Mouse (Mus musculus) neural tube, embryonic 11.5 days (tissue): ENCODE measurements around the gene Pid1. TPM values are rescaled to one million over a fixed set of nuclear protein-coding genes. Genes with fewer than 3 reads are reported as not detected.
"Not testable (repeated sequence)": the region's sequence is repeated elsewhere in the genome, so short reads cannot be mapped to it uniquely, and the experiment has no call there.

ENCODE experiments used
- ATAC-seq: fragments of 200-750 bp; cut with Nextera tagmentation; 2 replicates; pipeline ENCODE4 v1.8.0; 2017; ENCODE audit warnings: moderate number of reproducible peaks, mild to moderate bottlenecking, moderate TSS enrichment, moderate library complexity; ENCODE audit not compliant: insufficient read depth, low FRiP score, low TSS enrichment
- DNase-seq: peaks from one replicate; pipeline ENCODE4 v3.0.0-alpha.2; 2015; ENCODE audit warnings: low spot score
- H3K27ac ChIP-seq: fragments of 300-500 bp; sonication (generic); 2 replicates; pipeline ENCODE4 v1.5.1; 2014; ENCODE audit warnings: low read depth, mild to moderate bottlenecking, low read length
- H3K27me3 ChIP-seq: fragments of 300-500 bp; sonication (generic); 2 replicates; pipeline ENCODE4 v1.6.1; 2014; ENCODE audit warnings: mild to moderate bottlenecking, low read length, mixed read lengths; ENCODE audit not compliant: control insufficient read depth, insufficient read depth
- H3K36me3 ChIP-seq: fragments of 300-500 bp; sonication (generic); 2 replicates; pipeline ENCODE4 v1.6.1; 2014; ENCODE audit warnings: mild to moderate bottlenecking, low read length, moderate library complexity, mixed read lengths; ENCODE audit not compliant: control insufficient read depth, insufficient read depth
- H3K4me1 ChIP-seq: fragments of 300-500 bp; sonication (generic); 2 replicates; pipeline ENCODE4 v1.6.1; 2014; ENCODE audit warnings: low read length, mixed read lengths; ENCODE audit not compliant: control insufficient read depth, insufficient read depth
- H3K4me2 ChIP-seq: fragments of 300-500 bp; sonication (generic); 2 replicates; pipeline ENCODE4 v1.6.1; 2014; ENCODE audit warnings: low read depth, mild to moderate bottlenecking, moderate library complexity
- H3K4me3 ChIP-seq: fragments of 300-500 bp; sonication (generic); 2 replicates; pipeline ENCODE4 v1.5.1; 2014; ENCODE audit warnings: low read depth, low read length
- H3K9ac ChIP-seq: fragments of 300-500 bp; sonication (generic); 2 replicates; pipeline ENCODE4 v1.6.1; 2014; ENCODE audit warnings: mild to moderate bottlenecking, low read length
- H3K9me3 ChIP-seq: fragments of 300-500 bp; sonication (generic); 2 replicates; pipeline ENCODE4 v1.6.1; 2016; ENCODE audit warnings: low read length; ENCODE audit not compliant: control insufficient read depth
- WGBS: fragments of 180-500 bp; shearing (Covaris S2); extraction: QIAGEN DNeasy Blood & Tissue Kit; methylation state at CpG from one replicate; pipeline ENCODE4 v1.1.7; 2014; 5-methylcytosine and 5-hydroxymethylcytosine counted together
- polyA plus RNA-seq: library from polyadenylated mRNA; unstranded; fragments of >200 nt; fragmentation: Nextera tagmentation; extraction: Ambion mirVana; gene quantifications from 2 replicates; pipeline ENCODE4 v1.2.1, GENCODE M21; 2014

Gene Pid1
- polyA plus RNA-seq, 1 experiment from 2014 or later: 58.4 TPM

- Histone ChIP-seq H3K4me3 (no peak overlapping the region), H3K9ac (no peak overlapping the region), H3K27me3 (no peaks in the 10 kb centered on the region), H3K27ac (no peak overlapping the region), H3K4me2 (no peak overlapping the region), H3K9me3 (no peaks in the 10 kb centered on the region), H3K4me1 (no peaks in the 10 kb centered on the region), H3K36me3 (no peaks in the 10 kb centered on the region)
- WGBS: 92% methylated on average over 2 of the region's 2 CpGs
- DNase-seq (no peak), ATAC-seq (no peak)
Observed at GRCm38 (mm10) chr1:84240203-84240602, 123.8 kb downstream of the Pid1 start.

- Histone ChIP-seq H3K27me3 (no peaks in the 10 kb centered on the region), H3K9me3 (no peaks in the 10 kb centered on the region), H3K4me3 (no peak overlapping the region), H3K27ac (no peak overlapping the region), H3K9ac (no peak overlapping the region), H3K4me1 (no peaks in the 10 kb centered on the region), H3K36me3 (no peaks in the 10 kb centered on the region), H3K4me2 (no peak overlapping the region)
- ATAC-seq (no peak), DNase-seq (no peak)
- WGBS: 85% methylated on average over 2 of the region's 2 CpGs
Observed at GRCm38 (mm10) chr1:84230431-84230830, 133.5 kb downstream of the Pid1 start.

GRCm38 (mm10) chr1:84225626-84226025 lies 138.4 kb downstream of the Pid1 start:
- no peaks in the 10 kb centered on the region for H3K27me3 ChIP-seq
- H3K36me3 ChIP-seq: no peaks in the 10 kb centered on the region
- no peak for DNase-seq
- no peaks in the 10 kb centered on the region for H3K9me3 ChIP-seq
- ATAC-seq: no peak
- no peak overlapping the region for H3K4me3 ChIP-seq
- WGBS: 93% methylated on average over 7 of the region's 7 CpGs
- no peak overlapping the region for H3K9ac ChIP-seq
- no peak overlapping the region for H3K4me2 ChIP-seq
- no peaks in the 10 kb centered on the region for H3K4me1 ChIP-seq
- H3K27ac ChIP-seq: no peak overlapping the region

DNA sequence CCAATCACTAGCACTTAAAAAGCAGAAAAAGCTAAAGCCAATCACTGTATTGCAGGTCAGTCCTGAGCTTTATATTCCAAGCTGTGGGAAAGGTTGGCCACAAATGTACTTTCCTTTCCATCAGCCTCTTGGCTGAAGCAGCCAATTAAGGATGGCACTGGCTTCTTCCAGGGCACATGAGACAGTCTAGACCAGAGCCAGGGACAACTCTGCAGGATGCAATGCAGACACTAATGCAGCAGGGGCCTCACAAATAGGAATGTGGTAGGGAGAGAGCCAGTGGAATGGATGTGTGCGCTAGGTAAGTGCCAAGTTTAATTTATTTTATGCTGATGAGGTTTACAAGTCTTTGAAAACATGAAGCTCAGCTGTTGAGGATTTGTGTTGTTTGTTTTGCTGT lies 141.9 kb downstream of the Pid1 start:
- Histone ChIP-seq H3K4me1 (no peaks in the 10 kb centered on the region), H3K36me3 (no peaks in the 10 kb centered on the region), H3K9ac (no peak overlapping the region), H3K9me3 (no peaks in the 10 kb centered on the region), H3K4me3 (no peak overlapping the region), H3K4me2 (no peak overlapping the region), H3K27me3 (no peaks in the 10 kb centered on the region), H3K27ac (no peak overlapping the region)
- ATAC-seq (no peak), DNase-seq (no peak)
- 88% methylated on average over 1 of the region's 1 CpGs for WGBS

DNA sequence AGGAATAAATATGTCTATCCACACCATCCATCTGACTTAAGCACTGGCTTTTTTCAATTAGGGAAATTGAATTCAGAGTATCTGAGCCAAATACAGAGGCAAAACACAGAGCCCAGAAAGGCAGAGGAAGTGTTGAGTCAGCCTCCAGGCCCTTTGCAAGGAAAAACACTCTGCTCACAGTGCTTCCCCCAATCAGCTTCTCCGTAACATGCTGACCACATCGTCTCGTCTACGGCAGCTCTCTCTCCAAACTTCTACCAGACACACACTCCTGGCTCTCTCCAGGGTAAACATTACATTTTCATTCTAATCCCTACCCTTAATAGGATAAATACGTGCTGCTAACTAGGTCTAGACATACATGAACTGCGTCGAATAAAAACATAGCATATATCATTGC lies 145.4 kb downstream of the Pid1 start:
- ATAC-seq: no peak

GRCm38 (mm10) chr1:84217777-84218176 lies 146.2 kb downstream of the Pid1 start:
- no peaks in the 10 kb centered on the region for H3K9me3 ChIP-seq
- no peaks in the 10 kb centered on the region for H3K27me3 ChIP-seq
- H3K4me2 ChIP-seq: no peak overlapping the region
- H3K4me1 ChIP-seq: no peaks in the 10 kb centered on the region
- ATAC-seq (no peak), DNase-seq (no peak)
- WGBS: 19% methylated on average over 2 of the region's 2 CpGs
- no peaks in the 10 kb centered on the region for H3K36me3 ChIP-seq
- H3K27ac ChIP-seq: no peak overlapping the region
- H3K9ac ChIP-seq: no peak overlapping the region
- no peak overlapping the region for H3K4me3 ChIP-seq

More for the DNA sequence above, 145.4 kb downstream of the Pid1 start:
- Histone ChIP-seq H3K36me3 (no peaks in the 10 kb centered on the region), H3K27me3 (no peaks in the 10 kb centered on the region), H3K9me3 (no peaks in the 10 kb centered on the region), H3K4me3 (no peak overlapping the region), H3K4me1 (no peaks in the 10 kb centered on the region), H3K4me2 (no peak overlapping the region), H3K27ac (no peak overlapping the region), H3K9ac (no peak overlapping the region)
- DNase-seq: no peak
- 68% methylated on average over 7 of the region's 7 CpGs for WGBS

DNA sequence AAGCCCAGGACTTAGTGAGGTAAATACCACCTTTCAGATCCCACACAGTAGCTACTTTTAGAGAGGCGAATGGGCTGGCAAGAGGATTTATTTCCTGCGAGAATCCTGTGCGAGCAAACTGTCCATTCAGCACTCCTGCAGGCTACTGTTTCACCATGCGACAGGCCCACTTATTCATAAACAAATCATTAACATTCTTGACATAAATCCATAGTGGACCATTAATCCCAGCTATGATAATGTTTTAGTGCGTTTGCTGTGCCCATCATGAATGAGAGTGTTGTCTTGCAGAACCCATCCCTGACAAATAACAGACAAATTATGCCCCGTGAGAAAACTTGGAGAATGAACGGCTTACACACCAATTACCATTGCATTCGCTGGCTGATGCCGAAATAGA lies 152.5 kb downstream of the Pid1 start:
- Histone ChIP-seq H3K4me3 (no peak overlapping the region), H3K9ac (no peak overlapping the region), H3K9me3 (no peaks in the 10 kb centered on the region), H3K27ac (no peak overlapping the region), H3K4me2 (no peak overlapping the region), H3K4me1 (no peaks in the 10 kb centered on the region), H3K36me3 (no peaks in the 10 kb centered on the region), H3K27me3 (no peaks in the 10 kb centered on the region)
- DNase-seq: no peak
- ATAC-seq: no peak
- 54% methylated on average over 9 of the region's 9 CpGs for WGBS

- not testable (repeated sequence) for H3K4me3 ChIP-seq, H3K36me3 ChIP-seq, H3K4me2 ChIP-seq, ATAC-seq, H3K27me3 ChIP-seq, H3K27ac ChIP-seq, H3K9ac ChIP-seq, H3K9me3 ChIP-seq, H3K4me1 ChIP-seq, DNase-seq
- WGBS: 97% methylated on average over 3 of the region's 3 CpGs
Observed at GRCm38 (mm10) chr1:84205746-84206145, 158.2 kb downstream of the Pid1 start.

DNA sequence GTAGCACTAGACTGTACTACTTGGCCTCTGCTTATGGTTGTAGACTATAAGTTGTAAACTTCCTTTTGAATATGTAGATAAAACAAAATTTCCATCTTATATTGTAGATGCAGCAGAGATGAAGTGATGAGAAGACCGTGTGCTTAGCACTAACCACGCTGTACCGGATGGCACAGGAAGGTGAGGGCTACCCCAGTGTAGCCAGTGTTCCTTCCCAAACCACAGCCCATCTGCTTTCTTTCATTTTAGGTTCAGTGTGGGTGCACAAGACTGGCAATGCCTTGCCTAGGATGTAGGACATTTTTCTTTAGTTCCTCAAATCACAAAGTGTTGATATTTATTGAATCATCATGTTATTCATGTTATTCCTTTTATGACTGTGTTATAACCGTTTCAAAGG lies 160.5 kb downstream of the Pid1 start:
- no peak for ATAC-seq
- no peak overlapping the region for H3K4me3 ChIP-seq
- WGBS: 89% methylated on average over 4 of the region's 4 CpGs

More for the DNA sequence above, 160.5 kb downstream of the Pid1 start:
- no peaks in the 10 kb centered on the region for H3K36me3 ChIP-seq
- H3K4me1 ChIP-seq: no peaks in the 10 kb centered on the region
- no peaks in the 10 kb centered on the region for H3K9me3 ChIP-seq
- H3K4me2 ChIP-seq: no peak overlapping the region
- DNase-seq: no peak
- H3K27me3 ChIP-seq: no peaks in the 10 kb centered on the region
- no peak overlapping the region for H3K27ac ChIP-seq
- no peak overlapping the region for H3K9ac ChIP-seq
